In the genomic region with DNA sequence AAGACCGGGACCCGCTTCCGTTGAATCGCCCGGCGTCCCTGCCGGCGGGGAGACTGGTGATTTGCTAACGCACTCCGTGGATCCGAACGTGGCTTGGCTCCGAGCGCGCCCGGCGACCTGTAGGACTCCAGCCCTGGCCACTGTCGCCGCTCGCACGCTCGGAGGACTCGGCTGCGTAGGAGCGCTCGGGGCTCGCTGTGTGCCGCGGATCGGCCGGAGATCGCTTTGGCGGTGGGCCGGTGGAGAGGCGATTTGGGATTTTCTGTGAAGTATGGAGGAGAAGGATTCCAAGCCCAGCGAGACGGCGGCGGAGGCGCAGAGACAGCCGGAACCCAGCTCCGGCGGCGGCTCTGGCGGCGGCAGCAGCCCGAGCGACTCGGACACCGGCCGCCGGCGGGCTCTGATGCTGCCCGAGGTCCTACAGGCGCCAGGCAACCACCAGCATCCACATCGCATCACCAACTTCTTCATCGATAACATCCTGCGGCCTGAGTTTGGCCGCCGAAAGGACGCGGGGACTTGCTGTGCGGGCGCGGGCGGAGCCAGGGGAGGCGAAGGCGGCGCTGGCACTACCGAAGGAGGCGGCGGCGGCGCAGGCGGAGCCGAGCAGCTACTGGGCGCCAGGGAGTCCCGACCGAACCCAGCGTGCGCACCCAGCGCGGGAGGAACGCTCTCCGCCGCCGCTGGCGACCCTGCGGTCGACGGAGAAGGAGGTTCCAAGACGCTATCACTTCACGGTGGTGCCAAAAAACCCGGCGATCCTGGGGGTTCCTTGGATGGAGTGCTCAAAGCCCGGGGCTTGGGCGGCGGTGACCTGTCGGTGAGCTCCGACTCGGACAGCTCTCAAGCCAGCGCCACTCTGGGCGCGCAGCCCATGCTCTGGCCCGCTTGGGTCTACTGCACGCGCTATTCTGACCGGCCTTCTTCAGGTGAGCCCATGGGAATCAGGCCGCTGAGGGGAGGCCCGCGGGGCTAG, we compare ENCODE assay signal across 8 mouse cellular contexts. TPM values are rescaled to one million over a fixed set of nuclear protein-coding genes. Genes with fewer than 3 reads are reported as not detected.
DNase-seq lines count a peak whose midpoint lies in the region; ATAC-seq and TF ChIP-seq lines count a peak whose summit lies in the region.

No protein-coding gene starts in this region.

- no peak for TF ChIP-seq POLR2A in spleen, adult 2 months (IDR thresholded peaks at IDR 0.05; ENCODE audit: low read depth, low read length)

- TF ChIP-seq CTCF in spleen, adult 2 months (IDR thresholded peaks at IDR 0.05; ENCODE audit: extremely low read depth, insufficient read depth, insufficient read length, insufficient replicate concordance): no peak
- no peak for TF ChIP-seq CTCF in liver, postnatal 0 days (IDR thresholded peaks at IDR 0.05; ENCODE audit: low read depth)

- TF ChIP-seq EP300 in liver, postnatal 0 days (IDR thresholded peaks at IDR 0.05; ENCODE audit: low read depth): no peak

- H3K4me2 ChIP-seq in forebrain, embryonic 12.5 days: peak overlapping the region; percentile 70
- H3K4me2 ChIP-seq in intestine, embryonic 14.5 days (ENCODE audit: low read length): peak overlapping the region; percentile 86
- peak overlapping the region; percentile 64 for H3K4me2 ChIP-seq in liver, postnatal 0 days (ENCODE audit: low read depth, low read length)
- peak overlapping the region; percentile 89 for H3K4me2 ChIP-seq in stomach, embryonic 14.5 days (replicated peaks; ENCODE audit: low read depth, low read length)

- no peak for ATAC-seq in forebrain, embryonic 12.5 days (ENCODE audit: low FRiP score)
- ATAC-seq in intestine, embryonic 14.5 days (replicated peaks; ENCODE audit: low FRiP score, low TSS enrichment, low read depth): no peak
- no peak for ATAC-seq in liver, postnatal 0 days
- no peak; the same call in 1 of the 2 replicates for ATAC-seq in stomach, embryonic 14.5 days (ENCODE audit: insufficient number of reproducible peaks, insufficient read depth, low FRiP score, low read depth)

- WGBS in spleen, adult 2 months: 2% methylated on average over 110 of the region's 111 CpGs
- WGBS in forebrain, embryonic 12.5 days: under 1% methylated on average over 111 of the region's 111 CpGs
- under 1% methylated on average over 109 of the region's 111 CpGs for WGBS in intestine, embryonic 14.5 days
- WGBS in liver, postnatal 0 days (ENCODE audit: insufficient replicate concordance): 1% methylated on average over 102 of the region's 111 CpGs
- WGBS in stomach, embryonic 14.5 days: under 1% methylated on average over 102 of the region's 111 CpGs

- H3K27me3 ChIP-seq in spleen, adult 2 months (ENCODE audit: control insufficient read depth, insufficient read depth, low read length): peaks cover 45% of the 10 kb centered on the region
- H3K27me3 ChIP-seq in forebrain, embryonic 12.5 days: peaks cover 96% of the 10 kb centered on the region
- H3K27me3 ChIP-seq in intestine, embryonic 14.5 days (replicated peaks; ENCODE audit: control insufficient read depth, insufficient read depth, low read length): peaks cover 96% of the 10 kb centered on the region
- H3K27me3 ChIP-seq in liver, postnatal 0 days (ENCODE audit: insufficient read depth, low read length): peaks cover 88% of the 10 kb centered on the region
- peaks cover 77% of the 10 kb centered on the region for H3K27me3 ChIP-seq in stomach, embryonic 14.5 days (ENCODE audit: control insufficient read depth, insufficient read depth, low read length)

- no peaks in the 10 kb centered on the region for H3K36me3 ChIP-seq in spleen, adult 2 months (ENCODE audit: control insufficient read depth, insufficient read depth, low read length)
- no peaks in the 10 kb centered on the region for H3K36me3 ChIP-seq in forebrain, embryonic 12.5 days (replicated peaks)
- H3K36me3 ChIP-seq in intestine, embryonic 14.5 days (ENCODE audit: control insufficient read depth, insufficient read depth, low read length): no peaks in the 10 kb centered on the region
- no peaks in the 10 kb centered on the region for H3K36me3 ChIP-seq in liver, postnatal 0 days (replicated peaks; ENCODE audit: insufficient read depth, low read length)
- no peaks in the 10 kb centered on the region for H3K36me3 ChIP-seq in stomach, embryonic 14.5 days (ENCODE audit: control insufficient read depth, insufficient read depth, low read length)

- H3K9ac ChIP-seq in forebrain, embryonic 12.5 days: no peak overlapping the region
- no peak overlapping the region for H3K9ac ChIP-seq in intestine, embryonic 14.5 days (ENCODE audit: low read length)
- H3K9ac ChIP-seq in liver, postnatal 0 days (replicated peaks): no peak overlapping the region
- no peak overlapping the region for H3K9ac ChIP-seq in stomach, embryonic 14.5 days (replicated peaks; ENCODE audit: low read depth, low read length)

- H3K27ac ChIP-seq in spleen, adult 2 months (ENCODE audit: insufficient read depth, low read length): no peak overlapping the region
- H3K27ac ChIP-seq in forebrain, embryonic 12.5 days: no peak overlapping the region
- H3K27ac ChIP-seq in intestine, embryonic 14.5 days (ENCODE audit: low read depth): no peak overlapping the region
- H3K27ac ChIP-seq in liver, postnatal 0 days (ENCODE audit: low read depth): no peak overlapping the region
- H3K27ac ChIP-seq in stomach, embryonic 14.5 days (ENCODE audit: low read length): no peak overlapping the region

- peaks cover 16% of the 10 kb centered on the region for H3K4me1 ChIP-seq in spleen, adult 2 months (ENCODE audit: control insufficient read depth, insufficient read depth, insufficient read length)
- H3K4me1 ChIP-seq in forebrain, embryonic 12.5 days: peaks cover 30% of the 10 kb centered on the region
- 0 out of 2 replicates have a peak, but pooled peaks cover 10% of the 10 kb centered on the region for H3K4me1 ChIP-seq in intestine, embryonic 14.5 days (replicated peaks; ENCODE audit: control insufficient read depth, insufficient read depth, low read length)
- H3K4me1 ChIP-seq in liver, postnatal 0 days (ENCODE audit: insufficient read depth): peaks cover 8% of the 10 kb centered on the region; the same call in 1 of the 2 replicates
- H3K4me1 ChIP-seq in stomach, embryonic 14.5 days (ENCODE audit: control insufficient read depth, insufficient read depth, low read length): peaks cover 13% of the 10 kb centered on the region; the same call in 1 of the 2 replicates

- peak overlapping the region; percentile 28; the same call in 1 of the 2 replicates for H3K4me3 ChIP-seq in spleen, adult 2 months (ENCODE audit: extremely low read depth, insufficient read depth, insufficient read length)
- peak overlapping the region; percentile 43 for H3K4me3 ChIP-seq in forebrain, embryonic 12.5 days (replicated peaks)
- peak overlapping the region; percentile 47 for H3K4me3 ChIP-seq in intestine, embryonic 14.5 days (ENCODE audit: low read depth, low read length)
- H3K4me3 ChIP-seq in liver, postnatal 0 days (ENCODE audit: low read depth, low read length): peak overlapping the region; percentile 24; the same call in 1 of the 2 replicates
- H3K4me3 ChIP-seq in stomach, embryonic 14.5 days (ENCODE audit: low read depth, low read length): peak overlapping the region; percentile 31

- no peaks in the 10 kb centered on the region for H3K9me3 ChIP-seq in forebrain, embryonic 12.5 days
- H3K9me3 ChIP-seq in intestine, embryonic 14.5 days (ENCODE audit: control insufficient read depth, low read length): no peaks in the 10 kb centered on the region
- no peaks in the 10 kb centered on the region for H3K9me3 ChIP-seq in liver, postnatal 0 days (ENCODE audit: low read length)
- no peaks in the 10 kb centered on the region for H3K9me3 ChIP-seq in stomach, embryonic 14.5 days (ENCODE audit: control insufficient read depth, low read depth, low read length)

- no peak for DNase-seq in spleen, adult 2 months (ENCODE audit: low read depth in 1 of 2, low spot score in 2 of 2)
- no peak for DNase-seq in spleen, postnatal 4 days (ENCODE audit: low spot score in 2 of 2)
- DNase-seq in c-Kit-positive CD71-positive TER-119-positive erythroid progenitor cells, embryonic 14.5 days (ENCODE audit: low spot score): peak; percentile 12
- peak; percentile 85 for DNase-seq in intestine, embryonic 14.5 days (ENCODE audit: low spot score)
- no peak for DNase-seq in liver, postnatal 0 days
- DNase-seq in urinary bladder, postnatal 10 days (ENCODE audit: low spot score): no peak

RNA-seq across cellular contexts. Expression of a gene that starts 1.1 kb away (rescaled TPM):
- not detected in 2 replicates for polyA plus RNA-seq in spleen, adult 2 months (2012; rRNA removed)
- polyA plus RNA-seq in forebrain, embryonic 12.5 days (2016; fragmentation: Nextera tagmentation; extraction: Ambion mirVana): not detected in 2 replicates
- not detected in 2 replicates for polyA plus RNA-seq in intestine, embryonic 14.5 days (2014; fragmentation: Nextera tagmentation; extraction: Ambion mirVana)
- not detected in 2 replicates for polyA plus RNA-seq in liver, postnatal 0 days (2015; fragmentation: Nextera tagmentation; extraction: Ambion mirVana)
- not detected in 2 replicates for polyA plus RNA-seq in stomach, embryonic 14.5 days (2014; fragmentation: Nextera tagmentation; extraction: Ambion mirVana)

Comparison
In these comparisons a context has a peak if more than half of its experiments do, and no peak if none do; other contexts are left out.
1. DNase-seq: peak in c-Kit-positive CD71-positive TER-119-positive erythroid progenitor cells, embryonic 14.5 days (single experiment) and intestine, embryonic 14.5 days (single experiment); none in spleen, adult 2 months (0 of 2), spleen, postnatal 4 days (0 of 2), liver, postnatal 0 days (single experiment) and urinary bladder, postnatal 10 days (single experiment).
2. Peak in every context shown above with its lines, with median percentiles within 50 percentile points of each other: H3K4me3 ChIP-seq and H3K4me2 ChIP-seq.